Mouse (Mus musculus) frontal cortex, postnatal 14 days (tissue): ENCODE data around the gene Gad1.
"Not testable (repeated sequence)": the region's sequence is repeated elsewhere in the genome, so short reads cannot be mapped to it uniquely, and the experiment has no call there.

Experiments
- DNase-seq, 2 experiments: peaks; one replicate each; pipeline ENCODE4 v3.0.0; 2022; ENCODE audit warnings: low spot score in 2 of 2

The Gad1 gene

GRCm38 (mm10) chr2:70552772-70553171 lies at the start of gene Gad1:
Gene Gad1, plus strand, starts transcription at chr2:70553072.
- DNase-seq, result no peak

DNA sequence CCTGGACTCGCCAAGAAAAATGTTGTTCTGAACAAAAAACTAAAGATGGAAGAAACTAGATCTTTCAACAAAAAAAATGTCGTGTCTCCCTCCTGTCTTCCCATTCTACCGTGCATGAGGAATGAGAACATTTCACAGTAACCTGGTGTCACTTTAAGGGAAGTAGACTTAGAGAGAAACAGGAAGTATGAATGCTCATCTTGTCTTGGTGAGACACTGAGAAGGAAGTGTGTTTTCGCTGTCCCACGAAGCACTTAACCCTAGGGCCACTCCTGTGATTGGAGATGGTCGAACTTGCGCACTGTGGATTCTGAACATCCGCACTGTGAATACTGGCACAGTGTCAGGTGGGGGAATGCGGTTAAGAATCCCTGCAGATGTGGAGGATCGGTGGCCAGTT lies 49.4 kb upstream of the Gad1 start:
- no peak for DNase-seq

DNA sequence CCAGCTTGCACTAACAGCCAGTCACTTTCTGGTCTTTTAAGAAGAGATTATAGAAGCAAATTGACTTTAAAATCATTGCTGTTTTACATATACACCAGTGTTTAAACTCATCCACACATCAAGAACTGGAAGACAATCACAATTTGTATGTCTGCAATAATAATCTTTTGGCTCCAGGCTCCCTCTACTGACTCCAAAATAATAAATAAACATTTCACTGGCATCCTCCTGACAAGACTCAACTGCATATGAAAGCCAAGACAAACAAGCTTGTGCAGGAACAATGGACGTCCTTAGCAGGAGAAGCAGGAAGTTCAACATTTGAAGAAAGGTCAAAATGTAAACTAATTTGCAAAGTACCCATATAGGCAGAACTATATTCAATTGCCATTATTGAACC lies 47.6 kb upstream of the Gad1 start:
- no peak for DNase-seq

GRCm38 (mm10) chr2:70505896-70506295 lies 47.0 kb upstream of the Gad1 start:
- DNase-seq, result no peak

DNA sequence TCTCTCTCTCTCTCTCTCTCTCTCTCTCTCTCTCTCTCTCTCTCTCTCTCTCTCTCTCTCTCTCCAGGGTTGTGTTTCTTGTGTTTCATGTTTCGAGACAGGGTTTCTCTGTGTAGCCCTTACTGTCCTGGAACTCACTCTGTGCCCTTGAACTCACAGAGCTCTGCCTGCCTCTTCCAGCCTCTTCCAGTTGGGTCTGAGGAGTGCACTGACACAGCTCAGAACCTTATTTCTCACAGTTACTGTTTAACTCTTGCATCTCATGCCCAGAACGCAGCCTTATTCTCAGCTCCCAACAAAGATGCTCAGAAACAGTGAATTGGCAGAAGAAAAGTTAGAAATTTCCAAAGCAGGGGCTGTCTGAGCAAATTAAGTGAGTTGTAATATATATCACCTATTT lies 46.5 kb upstream of the Gad1 start:
- no peak for DNase-seq

DNA sequence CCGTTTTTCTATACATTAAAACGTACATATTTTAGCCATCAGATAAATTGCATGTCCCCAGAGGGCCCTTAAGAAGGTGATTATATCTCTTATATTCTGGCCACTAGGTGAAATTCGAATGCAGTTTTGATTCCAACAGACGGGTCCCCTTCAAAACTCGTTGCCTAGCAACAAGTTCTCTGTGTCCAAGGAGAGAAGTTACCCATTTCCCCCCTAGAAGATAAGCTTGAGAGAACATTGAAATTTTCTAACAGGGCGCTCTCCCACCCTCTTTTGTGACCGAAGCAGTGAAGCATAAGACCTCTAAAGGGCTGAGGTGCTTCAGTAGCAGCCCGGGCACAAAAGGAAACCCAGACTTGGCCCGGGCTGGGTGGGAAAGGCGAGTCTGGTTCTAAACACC lies 44.4 kb upstream of the Gad1 start, which contains the start of gene Erich2:
Gene Erich2, plus strand, starts transcription at position 324 of the 400 bp plus-strand sequence.
- no peak for DNase-seq

- peak; percentile 32 to 47 for DNase-seq
These were observed 43.7 kb upstream of the Gad1 start for GRCm38 (mm10) chr2:70509021-70509632.

DNA sequence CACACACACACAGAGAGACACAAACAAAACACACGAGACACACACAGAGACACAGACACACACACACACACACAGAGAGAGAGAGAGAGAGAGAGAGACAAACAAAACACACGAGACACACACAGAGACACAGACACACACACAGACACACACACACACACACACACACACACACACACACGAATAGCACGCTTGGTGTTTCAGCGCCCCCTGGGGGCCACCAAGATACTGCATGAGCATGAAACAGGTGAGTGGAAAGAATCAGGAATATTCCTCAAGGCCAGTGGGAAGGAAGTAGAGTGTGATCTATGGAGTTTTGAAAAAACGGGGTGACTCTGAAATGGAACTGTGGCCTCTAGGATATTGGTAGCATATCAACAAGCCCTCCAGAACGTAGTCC lies 14.6 kb upstream of the Gad1 start:
- DNase-seq, result not testable (repeated sequence)

GRCm38 (mm10) chr2:70550671-70551070 lies 2.2 kb upstream of the Gad1 start:
- DNase-seq, result no peak

DNA sequence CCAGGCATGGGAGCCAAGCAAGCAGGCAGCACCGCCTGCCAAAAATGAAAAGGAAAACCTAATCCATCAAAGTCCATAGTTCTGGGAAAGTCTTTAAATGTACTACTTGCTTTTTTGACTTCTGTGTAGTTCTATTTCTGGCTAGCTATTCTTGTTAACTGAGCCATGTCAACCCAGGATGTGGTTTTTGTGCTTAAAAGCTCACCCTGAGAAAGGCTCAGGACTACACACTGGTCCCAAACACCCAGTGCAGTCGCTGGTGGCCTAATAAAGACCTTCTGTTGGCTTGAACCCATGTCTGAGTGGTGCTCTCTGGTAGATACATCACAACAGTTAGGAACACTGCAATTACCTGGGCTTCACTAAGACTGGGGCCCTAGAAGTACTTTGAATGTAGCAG lies 1.4 kb upstream of the Gad1 start:
- DNase-seq, result no peak

DNA sequence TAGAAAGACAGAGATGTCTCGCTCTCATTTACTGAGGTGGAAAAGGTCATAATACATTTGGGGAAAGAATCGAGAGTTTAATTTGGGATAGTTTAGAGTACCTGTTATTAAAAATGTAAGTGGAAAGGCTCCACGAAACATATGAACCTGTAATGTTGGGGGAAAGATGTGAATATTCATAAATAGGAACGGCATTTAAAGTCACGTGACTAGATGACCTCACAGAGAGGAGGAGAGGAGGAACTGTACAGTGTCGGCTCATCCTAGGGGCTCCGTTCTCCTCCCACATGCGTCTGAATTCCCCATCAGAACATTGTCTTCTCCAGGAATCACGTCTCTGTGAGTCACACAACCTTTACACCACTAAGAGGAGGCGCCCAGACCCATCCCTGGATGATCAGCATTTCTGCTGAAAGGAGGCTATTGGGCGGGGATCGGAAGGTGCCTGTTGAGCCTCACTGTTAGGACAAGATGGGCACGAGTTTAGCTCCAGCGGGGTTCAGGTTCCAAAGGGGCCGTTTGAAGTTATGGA lies 739 bp upstream of the Gad1 start:
- no peak for DNase-seq

DNA sequence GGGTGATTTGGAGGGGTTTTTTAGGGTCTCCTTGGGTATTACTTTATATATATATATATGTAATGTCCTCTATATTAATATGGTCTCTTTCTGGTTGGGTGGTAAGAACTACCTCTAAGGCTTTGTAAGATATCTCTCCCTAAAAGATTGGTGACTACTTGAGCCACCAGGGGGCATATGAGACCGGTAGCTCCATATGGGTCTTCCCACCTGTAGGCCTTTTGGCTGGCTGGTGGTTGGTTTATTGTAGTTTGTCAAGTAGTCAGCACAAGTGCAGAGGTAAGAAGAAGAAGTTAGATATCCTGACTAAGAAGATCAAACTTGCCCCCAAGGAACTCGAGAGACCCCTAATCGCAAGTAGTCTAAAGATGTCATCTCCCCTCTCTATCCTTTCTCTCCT lies 954 bp downstream of the Gad1 start:
- DNase-seq, result no peak

- DNase-seq, result peak; percentile 78 to 84
These were observed 5.4 kb downstream of the Gad1 start for GRCm38 (mm10) chr2:70558112-70558842.

DNA sequence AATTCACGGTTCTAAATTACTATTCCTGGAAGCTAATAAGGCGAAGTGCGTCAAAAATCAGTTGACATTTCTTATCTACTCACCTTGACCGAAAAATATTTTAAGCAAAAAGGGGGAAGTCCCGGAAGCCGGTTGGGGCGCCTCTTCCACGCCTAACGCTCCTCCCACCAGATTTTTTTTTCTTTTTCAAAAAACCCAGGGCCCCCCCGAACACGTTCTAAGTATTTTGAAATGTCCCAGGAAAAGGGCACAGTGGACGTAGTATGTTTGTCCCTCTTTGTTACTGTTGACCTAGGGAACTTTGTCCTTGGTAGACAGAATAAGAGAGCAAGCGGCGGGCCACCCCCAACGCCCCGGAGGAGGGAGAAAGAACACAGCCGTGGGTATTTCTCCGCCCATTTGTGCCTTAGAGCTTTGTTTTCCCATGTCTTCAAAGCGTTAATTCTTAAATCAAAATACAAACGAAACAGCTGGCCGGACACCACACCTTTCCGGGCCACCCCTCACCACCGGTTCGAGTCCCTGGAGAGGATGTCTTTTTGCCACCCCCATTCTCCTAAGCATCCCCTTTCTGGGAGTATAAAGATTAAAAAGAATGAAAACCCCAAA lies 6.1 kb downstream of the Gad1 start:
- no peak for DNase-seq

- no peak for DNase-seq
These were observed 6.6 kb downstream of the Gad1 start for GRCm38 (mm10) chr2:70559520-70559919.

DNA sequence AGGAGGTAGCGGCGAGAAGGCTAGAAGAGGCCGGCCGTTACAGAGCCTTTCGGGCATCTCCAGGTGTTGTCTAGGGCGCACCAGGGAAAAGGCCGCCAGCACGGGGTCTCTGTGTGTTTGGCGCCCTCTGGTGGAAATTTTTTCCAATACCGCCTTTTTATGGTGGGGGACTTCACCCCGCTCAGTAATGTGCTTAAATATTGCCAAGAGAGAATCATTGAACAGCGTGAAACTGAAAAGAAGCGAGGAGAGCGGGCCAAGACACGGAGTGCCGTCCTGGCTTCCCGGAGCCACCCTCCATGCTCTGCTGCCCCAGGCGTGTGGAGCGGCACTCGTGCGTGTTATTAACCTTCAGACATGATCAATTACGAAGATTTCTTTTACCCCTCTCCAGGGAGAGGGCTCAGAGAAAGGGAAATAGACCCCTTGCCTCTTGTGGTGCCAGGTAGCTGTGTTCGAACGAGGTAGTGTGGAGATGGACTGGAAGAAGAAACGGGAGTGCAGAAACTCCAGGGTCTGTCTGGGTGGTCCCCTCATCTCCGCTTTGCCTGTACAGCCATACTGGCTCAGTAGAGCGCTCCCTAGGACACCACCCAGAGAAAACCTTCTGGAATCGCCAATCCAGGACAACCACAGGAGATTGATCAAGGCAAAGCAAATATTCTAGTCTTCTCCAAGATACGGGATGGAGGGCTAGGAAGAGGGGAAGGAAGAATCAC lies 8.4 kb downstream of the Gad1 start:
- peak; percentile 61 to 72 for DNase-seq

DNA sequence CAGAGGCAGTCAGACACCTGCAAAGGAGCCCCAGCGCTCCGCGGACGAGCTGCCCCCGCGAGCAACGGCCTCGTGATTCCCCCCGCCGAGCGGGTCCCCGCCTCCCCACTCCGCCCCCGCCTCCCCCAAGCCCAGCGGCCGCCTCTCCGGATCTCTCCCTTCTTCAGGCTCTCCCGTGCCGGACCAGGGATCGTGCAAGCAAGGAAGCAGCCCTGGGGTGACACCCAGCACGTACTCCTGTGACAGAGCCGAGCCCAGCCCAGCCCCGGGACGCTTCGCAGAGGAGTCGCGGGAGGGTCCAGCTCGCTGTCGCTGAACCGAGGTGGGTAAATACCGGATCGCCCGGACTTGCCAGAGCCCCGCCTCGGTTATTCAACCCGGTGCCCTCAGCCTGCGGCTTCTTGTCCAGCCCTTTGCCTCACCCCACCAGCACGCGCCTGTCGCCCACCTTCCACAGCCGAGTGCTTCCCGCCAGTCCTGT lies 9.2 kb downstream of the Gad1 start:
- DNase-seq, result peak in 1 of 2 experiments; percentile 38

- DNase-seq, result no peak
These were observed 9.7 kb downstream of the Gad1 start for GRCm38 (mm10) chr2:70562611-70562980.

DNA sequence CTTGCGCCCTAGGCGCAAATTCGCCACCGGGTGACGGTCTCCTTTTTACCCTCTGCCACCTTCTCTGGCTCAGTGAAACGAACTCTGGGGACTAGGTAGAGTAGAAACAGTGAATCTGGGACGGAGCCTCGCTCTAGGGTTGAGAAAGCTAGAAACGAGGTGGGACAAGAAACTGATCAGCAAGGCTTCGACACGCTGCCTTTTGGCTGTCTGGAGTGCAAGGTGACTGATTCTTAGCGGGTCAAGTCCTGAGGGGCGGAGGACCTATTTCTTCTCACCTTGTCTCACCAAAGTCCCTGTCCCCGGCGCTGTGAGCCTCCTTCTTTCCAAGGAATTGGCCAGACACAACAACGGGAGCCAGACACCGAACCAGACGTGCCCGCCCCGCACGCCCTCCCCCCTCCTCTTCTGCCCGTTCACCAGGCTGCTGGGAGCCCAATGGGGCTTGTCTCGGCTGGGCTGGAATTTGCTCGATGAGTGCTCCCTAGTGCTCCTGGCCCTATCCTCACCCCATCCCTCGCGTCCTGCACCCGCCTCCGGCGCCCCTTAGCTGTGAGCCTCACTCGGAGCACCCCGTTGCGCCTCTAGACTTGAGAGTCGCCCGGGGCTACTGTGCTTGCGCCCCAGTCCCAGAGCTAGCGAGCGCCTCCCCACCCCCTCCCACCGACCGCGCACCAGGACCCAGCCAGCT lies 10.3 kb downstream of the Gad1 start:
- no peak for DNase-seq

GRCm38 (mm10) chr2:70563721-70564645 lies 11.1 kb downstream of the Gad1 start:
- no peak for DNase-seq
